Comparison of ENCODE assay signal across 26 mouse cellular contexts in genomic region chr11:111290537-111290936, GRCm38 (mm10).
DNase-seq lines count a peak whose midpoint lies in the region; ATAC-seq and TF ChIP-seq lines count a peak whose summit lies in the region.
"Had no signal": no experiment of that assay in that cellular context is flagged by ENCODE, and none has a peak within 500 bp of the region (broad histone marks: within the 10 kb centered on the region; RNA-seq: fewer than 3 reads in every experiment).

No protein-coding gene starts in this region.

- no peak for TF ChIP-seq POLR2A in liver, adult 2 months (IDR thresholded peaks at IDR 0.05; ENCODE audit: extremely low read depth, insufficient read depth, low read length)

- H3K27ac ChIP-seq in liver, adult 2 months (replicated peaks; ENCODE audit: insufficient read depth, low read depth, low read length), result no peak overlapping the region
- H3K27ac ChIP-seq in liver, embryonic 11.5 days (ENCODE audit: low read depth, low read length), result no peak overlapping the region
- H3K27ac ChIP-seq in intestine, postnatal 0 days (ENCODE audit: low read depth, low read length), result no peak overlapping the region
- H3K27ac ChIP-seq: heart, embryonic 10.5 days; heart, embryonic 15.5 days; limb, embryonic 12.5 days; liver, embryonic 15.5 days; midbrain, embryonic 10.5 days; neural tube, embryonic 12.5 days had no signal

- peak; percentile 31 for DNase-seq in liver, adult 2 months (ENCODE audit: extremely low read depth, low read depth, low spot score)
- DNase-seq in liver, embryonic 11.5 days (ENCODE audit: low spot score), result no peak
- peak; percentile 74 for DNase-seq in lung, postnatal 36 days
- DNase-seq in lung, postnatal 14 days, result no peak
- DNase-seq: adrenal gland, postnatal 36 days; cerebellum, adult 2 months; cerebellum, postnatal 14 days; gastrocnemius, postnatal 14 days; heart, adult 11 months; kidney, adult 8-10 months; kidney, postnatal 10 days; thymus, adult 2 months; thymus, postnatal 36 days had no signal

- no peaks in the 10 kb centered on the region for H3K4me1 ChIP-seq in liver, adult 2 months (ENCODE audit: control insufficient read depth, insufficient read depth, low read length)
- no peaks in the 10 kb centered on the region for H3K4me1 ChIP-seq in liver, embryonic 11.5 days (replicated peaks; ENCODE audit: control insufficient read depth, insufficient read depth, low read length)
- no peaks in the 10 kb centered on the region for H3K4me1 ChIP-seq in intestine, postnatal 0 days (replicated peaks; ENCODE audit: control insufficient read depth, insufficient read depth, low read length)
- H3K4me1 ChIP-seq: heart, embryonic 10.5 days; heart, embryonic 15.5 days; limb, embryonic 12.5 days; liver, embryonic 15.5 days; midbrain, embryonic 10.5 days; neural tube, embryonic 12.5 days had no signal

- H3K27me3 ChIP-seq in liver, adult 2 months (ENCODE audit: control insufficient read depth, insufficient read depth, low read length), result no peaks in the 10 kb centered on the region
- no peaks in the 10 kb centered on the region for H3K27me3 ChIP-seq in liver, embryonic 11.5 days (replicated peaks; ENCODE audit: control insufficient read depth, insufficient read depth, low read length)
- no peaks in the 10 kb centered on the region for H3K27me3 ChIP-seq in intestine, postnatal 0 days (replicated peaks; ENCODE audit: control insufficient read depth, insufficient read depth, low read length)
- H3K27me3 ChIP-seq: heart, embryonic 15.5 days; limb, embryonic 12.5 days; liver, embryonic 15.5 days; neural tube, embryonic 12.5 days had no signal

- no peaks in the 10 kb centered on the region for H3K9me3 ChIP-seq in liver, embryonic 11.5 days (ENCODE audit: control insufficient read depth, low read length)
- H3K9me3 ChIP-seq in intestine, postnatal 0 days (ENCODE audit: control insufficient read depth), result no peaks in the 10 kb centered on the region
- H3K9me3 ChIP-seq: heart, embryonic 10.5 days; heart, embryonic 15.5 days; liver, embryonic 15.5 days had no signal

- H3K4me3 ChIP-seq in liver, adult 2 months (ENCODE audit: insufficient read depth, low read depth, low read length), result no peak overlapping the region
- H3K4me3 ChIP-seq in liver, embryonic 11.5 days (ENCODE audit: low read depth, low read length), result no peak overlapping the region
- H3K4me3 ChIP-seq in intestine, postnatal 0 days (ENCODE audit: low read depth, low read length), result no peak overlapping the region
- H3K4me3 ChIP-seq: heart, embryonic 10.5 days; heart, embryonic 15.5 days; limb, embryonic 12.5 days; liver, embryonic 15.5 days; midbrain, embryonic 10.5 days; myocyte; neural tube, embryonic 12.5 days had no signal

- no peaks in the 10 kb centered on the region for H3K36me3 ChIP-seq in liver, adult 2 months (ENCODE audit: control insufficient read depth, insufficient read depth, low read length)
- no peaks in the 10 kb centered on the region for H3K36me3 ChIP-seq in liver, embryonic 11.5 days (ENCODE audit: control insufficient read depth, insufficient read depth, low read length)
- H3K36me3 ChIP-seq in intestine, postnatal 0 days (ENCODE audit: control insufficient read depth, insufficient read depth), result no peaks in the 10 kb centered on the region
- H3K36me3 ChIP-seq: heart, embryonic 10.5 days; heart, embryonic 15.5 days; limb, embryonic 12.5 days; liver, embryonic 15.5 days; midbrain, embryonic 10.5 days; neural tube, embryonic 12.5 days had no signal

- H3K9ac ChIP-seq in liver, adult 2 months (ENCODE audit: low read depth, low read length), result no peak overlapping the region
- H3K9ac ChIP-seq in liver, embryonic 11.5 days (ENCODE audit: low read depth, low read length), result no peak overlapping the region
- no peak overlapping the region for H3K9ac ChIP-seq in intestine, postnatal 0 days (ENCODE audit: low read depth, low read length)
- H3K9ac ChIP-seq: heart, embryonic 15.5 days; limb, embryonic 12.5 days; liver, embryonic 15.5 days; neural tube, embryonic 12.5 days had no signal

- H3K4me2 ChIP-seq in liver, embryonic 11.5 days, result no peak overlapping the region
- H3K4me2 ChIP-seq in intestine, postnatal 0 days (replicated peaks; ENCODE audit: low read depth), result no peak overlapping the region
- H3K4me2 ChIP-seq: heart, embryonic 15.5 days; limb, embryonic 12.5 days; liver, embryonic 15.5 days; neural tube, embryonic 12.5 days had no signal

- no peaks in the 10 kb centered on the region for H3K79me2 ChIP-seq in liver, adult 2 months (ENCODE audit: control insufficient read depth, insufficient read depth, low read length)

- no peak for ATAC-seq in liver, embryonic 11.5 days (replicated peaks; ENCODE audit: low FRiP score)
- peak; percentile 96 for ATAC-seq in megakaryocyte progenitor cell, adult 5-6 weeks (replicated peaks; ENCODE audit: poor library complexity)
- ATAC-seq in megakaryocyte-erythroid progenitor cell, adult 5-6 weeks (replicated peaks; ENCODE audit: low FRiP score, low TSS enrichment, poor library complexity, severe bottlenecking), result no peak
- ATAC-seq in intestine, postnatal 0 days, result no peak
- ATAC-seq: forebrain, embryonic 14.5 days; hindbrain, embryonic 16.5 days; midbrain, embryonic 16.5 days had no signal

- no peak for TF ChIP-seq CTCF in liver, adult 2 months (IDR thresholded peaks at IDR 0.05; ENCODE audit: low read depth, low read length)
- TF ChIP-seq CTCF in intestine, postnatal 0 days (IDR thresholded peaks at IDR 0.05; ENCODE audit: low read depth), result no peak

Comparison
In these comparisons a context has a peak if more than half of its experiments do, and no peak if none do; other contexts are left out.
1. DNase-seq: peak in liver, adult 2 months (single experiment) and lung, postnatal 36 days (single experiment); none in liver, embryonic 11.5 days (single experiment) and lung, postnatal 14 days (single experiment).